Mouse (Mus musculus) lung, postnatal 0 days (tissue): ENCODE results near the gene Pabpn1.
A peak's percentile ranks its signal among the peaks of the same experiment; 100 is the strongest.

ENCODE experiments used
- CTCF ChIP-seq: IDR thresholded peaks from 2 replicates; pipeline ENCODE4 v1.5.1; 2016; ENCODE audit warnings: antibody characterized with exemption, mild to moderate bottlenecking
- EP300 ChIP-seq: IDR thresholded peaks from 2 replicates; pipeline ENCODE4 v1.6.1; 2016; ENCODE audit warnings: antibody characterized with exemption, mild to moderate bottlenecking, control low read depth

DNA sequence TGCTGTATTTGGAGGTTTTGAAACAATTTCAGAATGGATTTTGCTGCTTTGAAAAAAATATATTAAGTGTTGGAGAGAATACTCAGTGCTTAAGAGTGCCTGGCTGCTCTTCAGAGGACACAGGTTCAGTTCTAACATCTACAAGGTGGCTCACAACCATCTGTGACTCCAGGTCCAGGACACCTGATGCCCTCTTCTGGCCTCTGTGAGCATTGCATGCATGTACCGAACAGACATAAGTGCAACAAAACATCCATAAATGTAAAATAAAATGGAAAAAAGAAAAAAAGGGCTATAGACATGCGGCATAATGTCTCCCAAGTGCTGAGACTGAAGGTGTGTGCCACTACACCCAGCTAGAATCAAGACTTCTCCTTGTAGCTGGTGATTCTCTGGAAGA, 31.8 kb upstream of the Pabpn1 start:
- TF ChIP-seq CTCF (peak; percentile 81), EP300 (no peak)
